ENCODE assay signal across 13 mouse cellular contexts in the genomic region with DNA sequence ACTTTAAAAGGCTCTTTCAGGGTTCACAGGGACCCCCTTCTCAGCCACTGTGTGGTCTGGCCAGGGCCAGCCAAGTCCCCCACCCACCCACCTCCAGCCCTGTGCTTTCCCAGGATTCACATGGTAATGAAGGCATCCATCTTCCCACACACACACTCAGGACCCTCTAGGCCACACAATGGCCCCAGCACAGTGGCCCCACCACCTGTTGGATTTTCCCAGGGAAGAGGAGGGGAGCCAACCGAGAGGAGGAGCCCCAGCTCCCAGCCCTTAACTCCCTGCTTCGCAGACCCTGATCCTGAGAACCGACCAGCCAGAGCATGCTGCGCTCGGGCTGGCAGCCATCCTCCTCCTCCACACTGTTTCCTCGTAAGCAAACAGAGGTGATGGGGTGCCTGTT. TPM values are rescaled to one million over a fixed set of nuclear protein-coding genes. Genes with fewer than 3 reads are reported as not detected.
DNase-seq lines count a peak whose midpoint lies in the region; ATAC-seq and TF ChIP-seq lines count a peak whose summit lies in the region.
"Had no signal": no experiment of that assay in that cellular context is flagged by ENCODE, and none has a peak within 500 bp of the region (broad histone marks: within the 10 kb centered on the region; RNA-seq: fewer than 3 reads in every experiment).

No protein-coding gene starts in this region.

- intact Hi-C loops in heart, postnatal 14 days (cut with DNase I) = no loop called here

- peak; percentile 46; the same call in 1 of the 2 replicates for ATAC-seq in kidney, embryonic 16.5 days (ENCODE audit: low FRiP score, low TSS enrichment)
- ATAC-seq in embryonic facial prominence, embryonic 14.5 days (ENCODE audit: low read depth) = peak; percentile 52; the same call in 1 of the 2 replicates
- peak; percentile 78 for ATAC-seq in hindbrain, postnatal 0 days
- peak; percentile 94 for ATAC-seq in neural tube, embryonic 11.5 days (ENCODE audit: insufficient read depth, low FRiP score, low TSS enrichment)
- ATAC-seq: CD4-positive, CD25-positive, alpha-beta regulatory T cell, adult 4 months; inflammation-experienced regulatory T-cells, adult 6 months had no signal

- no peak for TF ChIP-seq CTCF in hindbrain, postnatal 0 days (IDR thresholded peaks at IDR 0.05; ENCODE audit: low read depth)

- H3K9ac ChIP-seq in kidney, embryonic 16.5 days (replicated peaks; ENCODE audit: low read length) = peak overlapping the region; percentile 9; the same call in 1 of the 2 replicates
- H3K9ac ChIP-seq in embryonic facial prominence, embryonic 14.5 days (ENCODE audit: low read depth, low read length) = peak overlapping the region; percentile 27; the same call in 1 of the 2 replicates
- H3K9ac ChIP-seq in hindbrain, postnatal 0 days (replicated peaks; ENCODE audit: low read length) = no peak overlapping the region
- H3K9ac ChIP-seq in neural tube, embryonic 11.5 days (ENCODE audit: low read length) = no peak overlapping the region

- H3K4me2 ChIP-seq in kidney, embryonic 16.5 days (replicated peaks; ENCODE audit: low read depth, low read length) = no peak overlapping the region
- H3K4me2 ChIP-seq in embryonic facial prominence, embryonic 14.5 days (ENCODE audit: low read depth, low read length) = no peak overlapping the region
- no peak overlapping the region for H3K4me2 ChIP-seq in hindbrain, postnatal 0 days (ENCODE audit: low read depth, low read length)
- H3K4me2 ChIP-seq in neural tube, embryonic 11.5 days (ENCODE audit: low read depth) = no peak overlapping the region

- no peak overlapping the region for H3K4me3 ChIP-seq in kidney, embryonic 16.5 days (ENCODE audit: low read length)
- H3K4me3 ChIP-seq in embryonic facial prominence, embryonic 14.5 days (ENCODE audit: low read depth, low read length) = no peak overlapping the region
- H3K4me3 ChIP-seq in hindbrain, postnatal 0 days (ENCODE audit: low read length) = no peak overlapping the region
- H3K4me3 ChIP-seq in neural tube, embryonic 11.5 days (ENCODE audit: low read depth, low read length) = no peak overlapping the region

- no peaks in the 10 kb centered on the region for H3K9me3 ChIP-seq in kidney, embryonic 16.5 days (ENCODE audit: low read length)
- H3K9me3 ChIP-seq in embryonic facial prominence, embryonic 14.5 days (ENCODE audit: control insufficient read depth, low read length) = no peaks in the 10 kb centered on the region
- H3K9me3 ChIP-seq in hindbrain, postnatal 0 days (ENCODE audit: low read length) = no peaks in the 10 kb centered on the region
- no peaks in the 10 kb centered on the region for H3K9me3 ChIP-seq in neural tube, embryonic 11.5 days (ENCODE audit: control insufficient read depth, low read length)

- no peaks in the 10 kb centered on the region for H3K27me3 ChIP-seq in kidney, embryonic 16.5 days (ENCODE audit: insufficient read depth, low read length)
- no peaks in the 10 kb centered on the region for H3K27me3 ChIP-seq in embryonic facial prominence, embryonic 14.5 days (replicated peaks; ENCODE audit: control insufficient read depth, insufficient read depth, low read length)
- H3K27me3 ChIP-seq in hindbrain, postnatal 0 days (ENCODE audit: insufficient read depth, low read length) = no peaks in the 10 kb centered on the region
- no peaks in the 10 kb centered on the region for H3K27me3 ChIP-seq in neural tube, embryonic 11.5 days (ENCODE audit: control insufficient read depth, insufficient read depth, low read length)

- DNase-seq in kidney, postnatal 14 days = no peak
- no peak for DNase-seq in embryonic facial prominence, embryonic 14.5 days (ENCODE audit: low spot score)
- DNase-seq in hindbrain, postnatal 0 days (ENCODE audit: low spot score) = peak; percentile 39
- peak; percentile 85 for DNase-seq in neural tube, embryonic 11.5 days (ENCODE audit: low spot score)
- DNase-seq in layer of hippocampus, adult 9-10 months (ENCODE audit: low spot score) = no peak
- DNase-seq in T-cell, adult 2 months (ENCODE audit: low spot score) = no peak
- no peak for DNase-seq in heart, postnatal 14 days
- DNase-seq: adrenal gland, adult 8-10 months; gastrocnemius, postnatal 25 days; liver had no signal

- peaks cover 24% of the 10 kb centered on the region for H3K4me1 ChIP-seq in kidney, embryonic 16.5 days (ENCODE audit: insufficient read depth, low read length)
- peaks cover 7% of the 10 kb centered on the region for H3K4me1 ChIP-seq in embryonic facial prominence, embryonic 14.5 days (ENCODE audit: control insufficient read depth, insufficient read depth, low read length)
- H3K4me1 ChIP-seq in hindbrain, postnatal 0 days (ENCODE audit: insufficient read depth, low read length) = 0 out of 2 replicates have a peak, but pooled peaks cover 6% of the 10 kb centered on the region
- peaks cover 16% of the 10 kb centered on the region for H3K4me1 ChIP-seq in neural tube, embryonic 11.5 days (ENCODE audit: control insufficient read depth, insufficient read depth, low read length)

- H3K36me3 ChIP-seq in kidney, embryonic 16.5 days (ENCODE audit: insufficient read depth, low read length) = no peaks in the 10 kb centered on the region
- H3K36me3 ChIP-seq in embryonic facial prominence, embryonic 14.5 days (ENCODE audit: control insufficient read depth, insufficient read depth, low read length) = no peaks in the 10 kb centered on the region
- H3K36me3 ChIP-seq in hindbrain, postnatal 0 days (ENCODE audit: insufficient read depth, low read length) = no peaks in the 10 kb centered on the region
- no peaks in the 10 kb centered on the region for H3K36me3 ChIP-seq in neural tube, embryonic 11.5 days (ENCODE audit: control insufficient read depth, insufficient read depth, low read length)

- 21% methylated on average over 6 of the region's 6 CpGs for WGBS in kidney, embryonic 16.5 days
- 32% methylated on average over 6 of the region's 6 CpGs for WGBS in embryonic facial prominence, embryonic 14.5 days
- 17% methylated on average over 6 of the region's 6 CpGs for WGBS in hindbrain, postnatal 0 days
- WGBS in neural tube, embryonic 11.5 days = 16% methylated on average over 6 of the region's 6 CpGs

- H3K27ac ChIP-seq in kidney, embryonic 16.5 days (ENCODE audit: low read length) = peak overlapping the region; percentile 37; the same call in 1 of the 2 replicates
- H3K27ac ChIP-seq in embryonic facial prominence, embryonic 14.5 days (replicated peaks; ENCODE audit: low read depth, low read length) = peak overlapping the region; percentile 28; the same call in 1 of the 2 replicates
- peak overlapping the region; percentile 48; the same call in 1 of the 2 replicates for H3K27ac ChIP-seq in hindbrain, postnatal 0 days
- H3K27ac ChIP-seq in neural tube, embryonic 11.5 days (ENCODE audit: low read depth, low read length) = peak overlapping the region; percentile 61

RNA-seq across cellular contexts. Expression of a gene that starts 18.0 kb away (rescaled TPM):
- 139 and 151 TPM in 2 replicates for polyA plus RNA-seq in kidney, embryonic 16.5 days (2015; fragmentation: Nextera tagmentation; extraction: Ambion mirVana)
- 128 and 138 TPM in 2 replicates for polyA plus RNA-seq in embryonic facial prominence, embryonic 14.5 days (2014; fragmentation: Nextera tagmentation; extraction: Ambion mirVana)
- total RNA-seq in hindbrain, postnatal 0 days (2014; rRNA removed) = 142 and 198 TPM in 2 replicates
- 99.3 and 104 TPM in 2 replicates for polyA plus RNA-seq in hindbrain, postnatal 0 days (2015; fragmentation: Nextera tagmentation; extraction: Ambion mirVana)
- 116 and 129 TPM in 2 replicates for polyA plus RNA-seq in neural tube, embryonic 11.5 days (2014; fragmentation: Nextera tagmentation; extraction: Ambion mirVana)
- 10 to 100 TPM; 82.1 to 85.3 TPM for total RNA-seq in heart, postnatal 14 days (2021)

RNA-seq across cellular contexts. Expression of a gene that starts 31.2 kb away (rescaled TPM):
- 27.6 and 28.0 TPM in 2 replicates for polyA plus RNA-seq in kidney, embryonic 16.5 days (2015; fragmentation: Nextera tagmentation; extraction: Ambion mirVana)
- polyA plus RNA-seq in embryonic facial prominence, embryonic 14.5 days (2014; fragmentation: Nextera tagmentation; extraction: Ambion mirVana) = 26.7 and 30.2 TPM in 2 replicates
- total RNA-seq in hindbrain, postnatal 0 days (2014; rRNA removed) = 9.0 and 14.0 TPM in 2 replicates
- polyA plus RNA-seq in hindbrain, postnatal 0 days (2015; fragmentation: Nextera tagmentation; extraction: Ambion mirVana) = 29.4 and 31.2 TPM in 2 replicates
- 39.1 and 40.6 TPM in 2 replicates for polyA plus RNA-seq in neural tube, embryonic 11.5 days (2014; fragmentation: Nextera tagmentation; extraction: Ambion mirVana)
- total RNA-seq in heart, postnatal 14 days (2021) = 10 to 100 TPM; 17.4 to 18.7 TPM

RNA-seq across cellular contexts. Expression of a gene that starts 35.9 kb away (rescaled TPM):
- 19.6 and 22.1 TPM in 2 replicates for polyA plus RNA-seq in kidney, embryonic 16.5 days (2015; fragmentation: Nextera tagmentation; extraction: Ambion mirVana)
- 19.1 and 27.0 TPM in 2 replicates for polyA plus RNA-seq in embryonic facial prominence, embryonic 14.5 days (2014; fragmentation: Nextera tagmentation; extraction: Ambion mirVana)
- total RNA-seq in hindbrain, postnatal 0 days (2014; rRNA removed) = 2.1 and 7.1 TPM in 2 replicates
- 4.8 and 6.1 TPM in 2 replicates for polyA plus RNA-seq in hindbrain, postnatal 0 days (2015; fragmentation: Nextera tagmentation; extraction: Ambion mirVana)
- polyA plus RNA-seq in neural tube, embryonic 11.5 days (2014; fragmentation: Nextera tagmentation; extraction: Ambion mirVana) = 3.5 and 4.6 TPM in 2 replicates
- 10 to 100 TPM; 17.8 to 19.1 TPM for total RNA-seq in heart, postnatal 14 days (2021)
- polyA plus RNA-seq: inflammation-experienced regulatory T-cells, adult 6 months had no signal

RNA-seq across cellular contexts. Expression of a gene that starts 48.8 kb away (rescaled TPM):
- 158 and 159 TPM in 2 replicates for polyA plus RNA-seq in kidney, embryonic 16.5 days (2015; fragmentation: Nextera tagmentation; extraction: Ambion mirVana)
- 122 and 134 TPM in 2 replicates for polyA plus RNA-seq in embryonic facial prominence, embryonic 14.5 days (2014; fragmentation: Nextera tagmentation; extraction: Ambion mirVana)
- 182 and 196 TPM in 2 replicates for total RNA-seq in hindbrain, postnatal 0 days (2014; rRNA removed)
- polyA plus RNA-seq in hindbrain, postnatal 0 days (2015; fragmentation: Nextera tagmentation; extraction: Ambion mirVana) = 162 and 163 TPM in 2 replicates
- polyA plus RNA-seq in neural tube, embryonic 11.5 days (2014; fragmentation: Nextera tagmentation; extraction: Ambion mirVana) = 123 TPM in 2 replicates
- 10 to 100 TPM; 38.7 to 42.4 TPM for total RNA-seq in heart, postnatal 14 days (2021)

Comparison
In these comparisons a context has a peak if more than half of its experiments do, and no peak if none do; other contexts are left out.
1. H3K9ac ChIP-seq: peak in kidney, embryonic 16.5 days (single experiment) and embryonic facial prominence, embryonic 14.5 days (single experiment); none in hindbrain, postnatal 0 days (single experiment) and neural tube, embryonic 11.5 days (single experiment).
2. DNase-seq: peak in hindbrain, postnatal 0 days (single experiment) and neural tube, embryonic 11.5 days (single experiment); none in kidney, postnatal 14 days (single experiment), embryonic facial prominence, embryonic 14.5 days (single experiment), layer of hippocampus, adult 9-10 months (single experiment), T-cell, adult 2 months (single experiment) and heart, postnatal 14 days (0 of 2).
3. Peak in every context shown above with its lines, with median percentiles within 50 percentile points of each other: ATAC-seq and H3K27ac ChIP-seq.